Mouse (Mus musculus): ENCODE results near the gene Ephx1. TPM values are rescaled to one million over a fixed set of nuclear protein-coding genes. Genes with fewer than 3 reads are reported as not detected.

The Ephx1 gene
- polyA plus RNA-seq (2017; shearing (Covaris generic)) = 347 TPM

DNA sequence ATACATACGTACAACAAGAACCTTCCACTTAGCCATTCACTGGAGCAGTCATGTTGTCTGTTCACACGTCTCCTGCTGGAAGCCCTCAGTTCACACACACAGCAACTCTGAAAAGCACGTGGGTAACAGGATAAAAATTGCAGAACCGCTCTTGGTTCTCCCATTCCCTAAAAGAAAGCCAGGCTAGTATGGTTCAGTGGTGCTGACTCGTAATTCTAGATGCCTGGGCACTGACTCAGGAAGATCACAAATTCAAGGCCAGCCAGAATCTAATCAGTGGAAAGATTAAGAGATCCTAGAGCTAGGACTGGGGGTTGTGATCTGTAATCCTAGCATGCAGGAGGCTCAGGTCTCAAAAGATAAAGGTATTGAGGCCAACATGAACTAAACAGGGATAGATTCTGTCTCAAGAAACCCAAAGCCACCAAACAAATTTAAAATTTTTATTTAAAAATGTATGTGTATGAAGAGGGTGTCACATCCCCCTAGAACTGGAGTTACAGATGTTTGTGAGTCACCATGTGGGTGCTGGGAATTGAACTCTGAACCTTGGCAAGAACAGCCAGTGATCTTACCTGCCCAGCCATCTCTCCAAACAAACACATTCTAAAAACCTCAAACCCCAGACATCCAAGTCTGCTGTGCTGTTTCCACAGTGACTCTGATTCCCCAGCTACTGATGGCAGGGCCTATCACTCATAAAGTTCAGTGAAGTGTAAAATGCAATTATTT, at the start of gene Ephx1:
Gene Ephx1 (minus strand): TSS at position 149 of the 732 bp plus-strand sequence.

DNA sequence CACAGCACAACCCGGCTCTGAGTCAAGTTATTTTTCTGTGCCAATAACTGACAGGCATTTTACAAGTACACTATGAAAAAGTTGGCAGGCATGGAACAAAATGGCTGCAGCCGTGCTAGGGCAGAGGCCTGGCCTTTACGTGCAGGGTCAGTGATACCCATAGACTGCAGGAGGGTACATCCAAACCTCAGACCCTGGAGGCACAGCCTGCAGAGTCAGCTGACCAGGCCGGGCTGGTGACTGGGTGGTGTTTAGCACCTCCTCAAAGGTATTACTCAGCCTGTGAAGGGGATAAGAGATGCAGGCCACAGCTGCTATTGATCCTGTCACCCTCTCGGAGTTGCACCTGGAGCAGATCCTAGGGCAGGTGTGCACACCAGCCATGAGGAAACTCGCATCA, 30.2 kb upstream of the Ephx1 start, which contains the start of gene 9130409I23Rik:
Gene 9130409I23Rik (plus strand): TSS at position 301 of the 400 bp plus-strand sequence.

DNA sequence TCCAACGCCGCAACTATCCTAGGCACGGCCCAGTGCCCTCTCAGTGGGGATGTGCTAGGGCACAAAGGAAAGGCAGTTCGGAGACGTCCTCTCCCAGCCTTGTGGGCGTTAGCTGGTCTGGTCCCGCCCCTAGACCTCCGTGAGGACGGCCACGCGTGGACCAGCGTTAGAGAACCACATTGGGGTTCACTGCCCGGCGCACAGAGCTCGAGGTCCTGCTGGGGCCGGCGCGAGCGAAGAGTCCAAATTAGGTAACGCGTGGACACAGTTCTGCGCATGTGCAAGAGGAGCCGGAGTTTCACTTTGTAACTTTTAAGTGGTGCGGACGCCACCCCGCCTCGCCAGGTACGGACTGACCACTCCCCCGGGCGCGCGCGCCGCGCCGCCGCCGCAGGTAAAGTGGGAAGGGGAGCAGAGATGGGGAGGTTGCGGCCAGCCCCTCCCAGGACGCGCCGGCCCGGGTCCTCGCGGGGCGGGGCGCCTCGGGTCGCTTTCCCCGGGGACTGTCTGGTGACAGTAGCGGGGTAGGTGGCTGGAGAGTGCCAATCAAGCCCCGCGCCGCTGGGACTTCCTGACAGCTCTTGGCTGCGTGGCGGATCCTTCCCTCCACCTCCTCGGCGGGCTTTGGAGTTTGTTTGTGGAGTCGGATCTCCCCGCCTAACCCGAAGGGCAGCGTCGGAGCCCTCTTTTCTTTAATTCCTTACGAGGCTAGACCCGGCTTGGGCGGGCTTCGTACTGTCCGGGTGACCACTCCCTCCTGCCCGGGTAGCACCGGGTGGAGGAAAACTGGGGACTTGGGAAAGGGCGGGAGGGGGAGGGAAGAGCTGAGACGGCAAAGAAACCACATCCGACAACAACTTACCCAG, 78.3 kb downstream of the Ephx1 start, which contains the start of gene Tmem63a:
Gene Tmem63a (plus strand): TSS at position 179 of the 866 bp plus-strand sequence.

DNA sequence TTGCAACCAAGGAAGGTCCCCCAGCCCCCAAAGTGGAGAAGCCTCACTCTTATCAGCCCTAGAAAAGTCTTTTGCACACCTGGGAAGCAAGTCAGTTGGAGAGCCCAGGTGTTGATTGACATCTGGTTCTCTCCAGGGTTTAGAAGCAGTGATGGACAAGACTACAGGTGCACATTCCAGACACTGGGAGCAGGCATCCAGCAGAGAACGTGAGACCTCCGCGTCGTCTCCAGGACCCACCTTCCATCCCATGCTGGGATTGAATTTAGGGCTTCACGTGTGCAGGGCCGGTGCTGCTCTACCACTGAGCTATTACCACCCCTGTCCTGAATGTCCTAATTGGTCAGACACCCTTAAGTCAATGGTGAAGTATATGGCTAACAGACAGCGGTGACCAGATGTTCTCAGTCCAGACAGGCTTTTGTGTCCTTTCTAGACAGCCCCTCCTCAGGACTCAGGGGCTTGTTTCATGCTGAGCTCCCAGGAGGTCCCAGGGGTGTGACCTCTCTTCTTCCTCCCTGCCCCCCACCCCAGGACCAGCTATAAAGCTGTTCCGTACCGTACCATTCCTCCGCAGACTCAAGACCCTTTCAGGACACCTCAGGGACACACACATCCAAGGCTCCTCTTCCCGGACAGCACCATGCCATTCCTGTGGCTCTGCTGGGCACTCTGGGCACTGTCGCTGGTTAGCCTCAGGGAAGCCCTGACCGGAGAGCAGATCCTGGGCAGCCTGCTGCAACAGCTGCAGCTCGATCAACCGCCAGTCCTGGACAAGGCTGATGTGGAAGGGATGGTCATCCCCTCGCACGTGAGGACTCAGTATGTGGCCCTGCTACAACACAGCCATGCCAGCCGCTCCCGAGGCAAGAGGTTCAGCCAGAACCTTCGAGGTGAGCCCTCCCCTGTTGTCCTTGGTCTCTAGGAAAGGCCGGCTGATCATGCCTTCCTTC, 86.0 kb downstream of the Ephx1 start, which contains the start of gene Lefty1:
Gene Lefty1 (plus strand): TSS at position 556 of the 953 bp plus-strand sequence.

Other genes starting within 250 kb of the Ephx1 start
- 1,306 TPM for gene H3f3a, start 207.0 kb downstream of the Ephx1 start, polyA plus RNA-seq (2017; shearing (Covaris generic))
- gene Sde2, start 169.8 kb downstream of the Ephx1 start, polyA plus RNA-seq (2017; shearing (Covaris generic)) = 45.5 TPM
- not detected for gene Lefty2, start 127.8 kb downstream of the Ephx1 start, polyA plus RNA-seq (2017; shearing (Covaris generic))
- 94.9 TPM for gene Pycr2, start 116.6 kb downstream of the Ephx1 start, polyA plus RNA-seq (2017; shearing (Covaris generic))
- gene Lefty1, start 85.9 kb downstream of the Ephx1 start, polyA plus RNA-seq (2017; shearing (Covaris generic)) = 0.29 TPM
- gene Tmem63a, start 78.6 kb downstream of the Ephx1 start, polyA plus RNA-seq (2017; shearing (Covaris generic)) = 45.8 TPM
- not detected for gene 9130409I23Rik, start 30.3 kb upstream of the Ephx1 start, polyA plus RNA-seq (2017; shearing (Covaris generic))
- gene Nvl, start 123.3 kb upstream of the Ephx1 start, polyA plus RNA-seq (2017; shearing (Covaris generic)) = 28.9 TPM
- 67.6 TPM for gene Cnih4, start 123.8 kb upstream of the Ephx1 start, polyA plus RNA-seq (2017; shearing (Covaris generic))
- 51.8 TPM for gene Wdr26, start 191.1 kb upstream of the Ephx1 start, polyA plus RNA-seq (2017; shearing (Covaris generic))